Mouse (Mus musculus) olfactory bulb, adult 2 months (tissue): ENCODE measurements around the gene Fh1. TPM values are rescaled to one million over a fixed set of nuclear protein-coding genes. Genes with fewer than 3 reads are reported as not detected.

Experiments used
- H3K27ac ChIP-seq: fragments of 200-500 bp; 2 replicates; pipeline ENCODE4 v1.5.1; 2012; ENCODE audit warnings: low read depth, low read length; ENCODE audit not compliant: insufficient read depth
- H3K4me1 ChIP-seq: fragments of 200-500 bp; 2 replicates; pipeline ENCODE4 v1.6.1; 2012; ENCODE audit warnings: low read length; ENCODE audit not compliant: control insufficient read depth, insufficient read depth
- H3K4me3 ChIP-seq: fragments of 200-500 bp; 2 replicates; pipeline ENCODE4 v1.5.1; 2012; ENCODE audit warnings: mild to moderate bottlenecking, low read depth, low read length, moderate library complexity; ENCODE audit not compliant: insufficient read depth
- CTCF ChIP-seq: fragments of 200-500 bp; IDR thresholded peaks from 2 replicates; pipeline ENCODE4 v1.5.1; 2012; ENCODE audit warnings: low read depth, mild to moderate bottlenecking, low read length, moderate library complexity; ENCODE audit not compliant: insufficient read depth
- POLR2A ChIP-seq: fragments of 200-500 bp; IDR thresholded peaks from 2 replicates; pipeline ENCODE4 v1.6.1; 2012; ENCODE audit warnings: mild to moderate bottlenecking, low read depth, low read length, moderate library complexity; ENCODE audit not compliant: insufficient read depth
- WGBS: fragments of 180-500 bp; shearing (Covaris S2); methylation state at CpG from one replicate; pipeline ENCODE4 v1.1.7; 2018; 5-methylcytosine and 5-hydroxymethylcytosine counted together
- polyA plus RNA-seq: library from polyadenylated mRNA; stranded (reverse); fragments of >200 nt; gene quantifications from 2 replicates; pipeline ENCODE4 v1.2.4, GENCODE M21; 2012; ENCODE audit warnings: low replicate concordance; ENCODE audit not compliant: missing spikeins, insufficient read depth, insufficient read length

Fh1 gene
- polyA plus RNA-seq, 1 experiment = not detected

DNA sequence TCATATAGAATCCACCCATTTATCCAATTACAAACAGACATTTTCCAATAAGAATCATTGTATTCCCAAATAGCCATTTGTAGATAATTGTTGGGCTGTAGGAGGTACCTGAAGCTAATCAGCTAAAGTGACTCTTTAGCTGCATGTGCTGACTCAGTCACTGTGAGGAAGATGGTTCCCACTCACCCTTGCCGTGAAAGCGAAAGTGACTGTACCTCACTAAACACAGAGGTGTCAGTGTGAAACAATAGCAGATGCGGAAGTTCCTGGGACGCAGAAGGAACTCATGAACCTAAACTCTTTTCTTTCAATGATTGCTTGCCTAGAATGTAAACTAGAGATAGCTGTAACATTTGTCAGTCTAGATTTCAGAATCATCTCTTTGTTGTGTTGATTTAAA, 61.1 kb downstream of the Fh1 start:
- no peaks in the 10 kb centered on the region for H3K4me1 ChIP-seq
- no peak overlapping the region for H3K4me3 ChIP-seq
- no peak for TF ChIP-seq POLR2A
- TF ChIP-seq CTCF = no peak
- H3K27ac ChIP-seq = no peak overlapping the region
- WGBS = 83% methylated on average over 4 of the region's 4 CpGs

DNA sequence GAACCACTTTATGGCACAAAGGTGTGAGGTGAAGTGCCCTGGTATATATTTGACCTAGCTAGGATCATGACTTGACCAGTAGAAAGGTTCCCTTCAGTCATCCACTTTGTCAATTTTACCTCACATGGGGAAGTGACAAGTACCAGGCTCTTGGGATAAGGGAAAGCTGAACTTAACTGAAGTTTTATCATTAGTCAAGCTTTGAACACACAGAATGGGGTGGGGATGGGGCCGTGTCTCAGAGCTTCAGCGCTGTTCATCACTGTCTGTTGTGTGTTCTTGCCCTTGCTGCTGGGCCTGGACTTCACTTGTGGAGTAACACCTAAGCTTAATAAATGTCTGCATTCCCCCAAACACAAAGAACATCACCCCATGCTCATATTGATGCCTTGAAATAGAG, 63.1 kb downstream of the Fh1 start:
- WGBS = 97% methylated on average over 2 of the region's 2 CpGs
- Histone ChIP-seq H3K27ac (no peak overlapping the region), H3K4me3 (no peak overlapping the region), H3K4me1 (no peaks in the 10 kb centered on the region)
- TF ChIP-seq CTCF (no peak), POLR2A (no peak)

DNA sequence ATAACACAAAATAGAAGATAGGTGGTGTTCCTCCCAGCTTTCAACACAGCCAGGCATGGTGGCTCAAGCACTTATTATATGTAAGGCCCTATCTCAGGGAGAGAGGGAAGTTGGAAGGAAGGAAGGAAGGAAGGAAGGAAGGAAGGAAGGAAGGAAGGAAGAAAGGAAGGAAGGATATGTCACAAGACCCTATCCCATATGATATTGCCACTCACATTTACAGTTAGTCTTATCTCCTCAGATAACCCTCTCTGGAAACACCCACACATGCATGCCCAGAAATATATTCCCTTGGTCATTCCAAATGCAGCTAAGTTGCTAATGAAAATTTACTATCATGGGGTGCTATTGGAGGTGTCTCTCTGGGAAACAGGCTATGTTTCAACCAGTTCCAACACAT, 63.6 kb downstream of the Fh1 start:
- Histone ChIP-seq H3K4me1 (no peaks in the 10 kb centered on the region), H3K27ac (no peak overlapping the region), H3K4me3 (no peak overlapping the region)
- TF ChIP-seq POLR2A (no peak), CTCF (no peak)

DNA sequence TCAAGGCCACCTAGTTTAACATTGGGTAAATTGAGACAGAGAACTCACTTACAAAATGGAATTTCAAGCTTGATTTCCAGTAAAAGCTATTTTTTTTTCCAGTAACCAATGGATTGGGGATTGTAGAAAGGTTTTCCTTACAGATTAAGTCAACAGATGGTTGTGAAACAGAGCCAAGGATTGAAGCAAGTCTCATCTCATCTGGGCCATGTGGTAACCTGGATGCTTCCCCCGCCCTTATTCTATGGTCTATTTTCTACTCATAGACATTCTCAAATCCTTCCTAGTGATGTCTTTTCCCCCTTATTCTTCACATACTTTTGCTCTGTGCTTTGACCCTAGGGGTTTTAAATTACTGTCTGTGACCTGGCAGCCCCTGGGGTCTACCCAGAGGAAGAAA, 70.8 kb downstream of the Fh1 start:
- TF ChIP-seq CTCF (no peak), POLR2A (no peak)
- Histone ChIP-seq H3K27ac (no peak overlapping the region), H3K4me1 (no peaks in the 10 kb centered on the region), H3K4me3 (no peak overlapping the region)
- 93% methylated on average over 1 of the region's 1 CpGs for WGBS

DNA sequence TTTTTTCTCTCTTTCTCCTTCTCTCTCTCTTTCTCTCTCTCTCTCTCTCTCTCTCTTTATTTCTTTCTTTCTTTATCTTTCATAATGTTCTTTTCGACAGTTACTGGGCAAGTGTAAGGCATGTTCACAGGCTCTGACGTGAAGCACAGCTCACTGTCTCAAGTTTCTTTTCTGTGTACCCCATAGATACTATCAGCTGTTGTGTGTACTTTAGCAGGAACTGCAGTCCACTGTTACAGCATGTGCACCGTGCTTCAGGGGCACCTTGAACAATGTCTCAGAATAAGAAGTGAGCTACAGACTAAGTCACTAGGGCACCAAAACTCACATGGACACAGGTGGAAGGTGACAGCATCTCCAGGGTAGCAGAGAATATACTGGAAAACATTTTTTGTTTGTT, 73.0 kb downstream of the Fh1 start:
- WGBS = 70% methylated on average over 3 of the region's 3 CpGs
- Histone ChIP-seq H3K4me3 (no peak overlapping the region), H3K27ac (no peak overlapping the region), H3K4me1 (no peaks in the 10 kb centered on the region)
- no peak for TF ChIP-seq POLR2A

DNA sequence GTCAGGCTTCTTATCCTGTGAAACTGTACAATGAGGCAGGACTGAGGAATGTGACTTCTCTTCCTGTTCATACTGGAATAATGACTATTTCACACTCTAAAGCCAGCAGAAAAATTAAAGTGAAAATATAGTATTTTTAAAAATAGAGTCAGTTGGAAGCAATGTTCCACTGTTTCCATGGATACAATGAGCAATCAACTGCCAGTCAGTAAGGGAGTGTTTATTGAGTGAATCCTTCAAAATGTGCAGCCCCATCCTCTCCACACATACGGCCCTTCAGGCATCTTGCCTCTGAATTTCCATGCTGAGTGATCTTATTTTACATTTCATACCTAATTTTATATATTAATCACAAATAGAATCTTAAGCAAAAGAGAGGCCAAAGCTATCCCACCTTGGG, 74.8 kb downstream of the Fh1 start:
- WGBS = 82% methylated on average over 1 of the region's 1 CpGs
- H3K27ac ChIP-seq = no peak overlapping the region
- H3K4me1 ChIP-seq = no peaks in the 10 kb centered on the region
- H3K4me3 ChIP-seq = no peak overlapping the region
- no peak for TF ChIP-seq CTCF
- TF ChIP-seq POLR2A = no peak

Other genes with a start within 250 kb of the Fh1 start
- 416 TPM in 1 of 2 replicates, not detected in the other for gene Rgs7, start 133.1 kb downstream of the Fh1 start, polyA plus RNA-seq
- not detected in 2 replicates for gene Kmo, start 5.3 kb downstream of the Fh1 start, polyA plus RNA-seq
- not detected in 2 replicates for gene Opn3, start 67.1 kb upstream of the Fh1 start, polyA plus RNA-seq
- gene Chml, start 67.3 kb upstream of the Fh1 start, polyA plus RNA-seq = not detected in 2 replicates
- not detected in 2 replicates for gene Wdr64, start 73.0 kb upstream of the Fh1 start, polyA plus RNA-seq